Mouse (Mus musculus) stomach, embryonic 15.5 days (tissue): Measurements from ENCODE around the gene D630036H23Rik. TPM values are rescaled to one million over a fixed set of nuclear protein-coding genes. Genes with fewer than 3 reads are reported as not detected.

Source experiments
- ATAC-seq: fragments of 200-750 bp; cut with Nextera tagmentation; 2 replicates; pipeline ENCODE4 v1.8.0; 2017; ENCODE audit warnings: low read depth, moderate number of reproducible peaks, moderate TSS enrichment; ENCODE audit not compliant: insufficient read depth, low FRiP score
- H3K27ac ChIP-seq: fragments of 300-500 bp; sonication (generic); 2 replicates; pipeline ENCODE4 v1.5.1; 2015; ENCODE audit warnings: mild to moderate bottlenecking, inconsistent platforms
- H3K27me3 ChIP-seq: fragments of 300-500 bp; sonication (generic); replicated peaks from 2 replicates; pipeline ENCODE4 v1.6.1; 2015; ENCODE audit warnings: inconsistent platforms
- H3K36me3 ChIP-seq: fragments of 300-500 bp; sonication (generic); 2 replicates; pipeline ENCODE4 v1.6.1; 2015; ENCODE audit warnings: inconsistent platforms
- H3K4me1 ChIP-seq: fragments of 300-500 bp; sonication (generic); 2 replicates; pipeline ENCODE4 v1.6.1; 2015; ENCODE audit warnings: inconsistent platforms
- H3K4me2 ChIP-seq: fragments of 300-500 bp; sonication (generic); 2 replicates; pipeline ENCODE4 v1.6.1; 2015; ENCODE audit warnings: mild to moderate bottlenecking, inconsistent platforms
- H3K4me3 ChIP-seq: fragments of 300-500 bp; sonication (generic); replicated peaks from 2 replicates; pipeline ENCODE4 v1.5.1; 2015; ENCODE audit warnings: inconsistent platforms
- H3K9ac ChIP-seq: fragments of 300-500 bp; sonication (generic); 2 replicates; pipeline ENCODE4 v1.6.1; 2015; ENCODE audit warnings: inconsistent platforms
- H3K9me3 ChIP-seq: fragments of 300-500 bp; sonication (generic); 2 replicates; pipeline ENCODE4 v1.6.1; 2016; ENCODE audit warnings: inconsistent platforms
- WGBS: fragments of 180-500 bp; shearing (Covaris S2); methylation state at CpG from one replicate; pipeline ENCODE4 v1.1.7; 2015; 5-methylcytosine and 5-hydroxymethylcytosine counted together
- polyA plus RNA-seq: library from polyadenylated mRNA; unstranded; fragments of >200 nt; fragmentation: Nextera tagmentation; extraction: Ambion mirVana; gene quantifications from 2 replicates; pipeline ENCODE4 v1.2.1, GENCODE M21; 2015

D630036H23Rik gene
- polyA plus RNA-seq, 1 experiment from 2014 or later: 2.1 TPM

- Histone ChIP-seq H3K9me3 (no peaks in the 10 kb centered on the region), H3K4me2 (no peak overlapping the region), H3K9ac (no peak overlapping the region), H3K4me1 (no peaks in the 10 kb centered on the region), H3K4me3 (no peak overlapping the region), H3K27ac (no peak overlapping the region), H3K36me3 (no peaks in the 10 kb centered on the region), H3K27me3 (no peaks in the 10 kb centered on the region)
- 77% methylated on average over 4 of the region's 4 CpGs for WGBS
- peak; percentile 50; the same call in 1 of the 2 replicates for ATAC-seq
Measured at GRCm38 (mm10) chr12:36364013-36364412, 18.0 kb downstream of the D630036H23Rik start.

GRCm38 (mm10) chr12:36360693-36361092, 21.3 kb downstream of the D630036H23Rik start:
- WGBS: 87% methylated on average over 5 of the region's 5 CpGs
- Histone ChIP-seq H3K9ac (no peak overlapping the region), H3K27ac (no peak overlapping the region), H3K36me3 (no peaks in the 10 kb centered on the region), H3K4me3 (no peak overlapping the region), H3K4me1 (no peaks in the 10 kb centered on the region), H3K4me2 (no peak overlapping the region), H3K27me3 (no peaks in the 10 kb centered on the region), H3K9me3 (no peaks in the 10 kb centered on the region)
- ATAC-seq: no peak

DNA sequence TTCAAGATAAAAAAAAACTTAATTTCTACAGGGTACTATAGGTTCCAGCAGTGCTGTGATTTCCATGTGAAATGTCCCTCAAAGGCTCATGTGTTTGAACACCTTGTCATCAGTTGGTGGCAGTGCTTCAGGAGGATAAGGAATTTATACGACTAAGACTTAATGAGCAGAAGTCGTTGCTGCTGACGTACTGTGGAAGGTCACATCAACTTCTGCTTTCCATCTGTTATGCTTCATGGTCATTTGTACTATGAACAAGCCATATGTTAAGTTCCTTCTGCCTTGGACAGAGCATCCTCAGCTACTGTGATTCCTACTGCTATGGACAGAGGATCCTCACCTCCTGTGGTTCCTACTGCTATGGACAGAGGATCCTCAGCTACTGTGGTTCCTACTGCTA, 21.9 kb downstream of the D630036H23Rik start:
- no peaks in the 10 kb centered on the region for H3K4me1 ChIP-seq
- no peak overlapping the region for H3K4me3 ChIP-seq
- no peaks in the 10 kb centered on the region for H3K36me3 ChIP-seq
- no peak overlapping the region for H3K27ac ChIP-seq
- whole genome bisulfite sequencing: 83% methylated on average over 3 of the region's 3 CpGs
- no peaks in the 10 kb centered on the region for H3K27me3 ChIP-seq
- no peaks in the 10 kb centered on the region for H3K9me3 ChIP-seq
- H3K9ac ChIP-seq: no peak overlapping the region
- no peak for ATAC-seq
- no peak overlapping the region for H3K4me2 ChIP-seq

- no peak overlapping the region for H3K27ac ChIP-seq
- ATAC-seq: no peak
- 67% methylated on average over 4 of the region's 4 CpGs for WGBS
Measured at GRCm38 (mm10) chr12:36344131-36344530, 37.9 kb downstream of the D630036H23Rik start.

DNA sequence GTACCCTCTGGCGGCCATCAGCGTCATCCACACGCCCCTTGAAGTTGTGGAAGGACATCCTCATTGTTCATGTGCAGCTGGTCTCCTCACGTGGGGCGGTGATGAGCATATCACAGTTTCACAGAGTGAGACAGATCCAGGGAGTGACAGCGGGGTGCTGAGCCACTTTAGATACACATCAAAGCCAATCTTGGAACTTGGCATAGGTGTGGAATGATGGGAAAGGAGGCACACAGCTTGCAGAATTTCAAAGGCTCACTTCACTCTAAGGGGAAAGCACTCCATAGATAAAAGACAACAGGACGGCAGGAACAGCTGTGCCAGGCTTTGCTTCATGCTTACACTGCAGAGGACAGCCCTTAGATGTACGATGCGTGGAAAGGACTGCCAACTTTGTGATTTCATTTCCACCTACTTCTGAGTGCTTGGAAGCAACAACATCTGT, 48.1 kb downstream of the D630036H23Rik start:
- H3K27me3 ChIP-seq: no peaks in the 10 kb centered on the region
- H3K36me3 ChIP-seq: no peaks in the 10 kb centered on the region
- H3K4me1 ChIP-seq: no peaks in the 10 kb centered on the region
- no peak for ATAC-seq
- H3K27ac ChIP-seq: no peak overlapping the region
- no peak overlapping the region for H3K4me2 ChIP-seq
- WGBS: 68% methylated on average over 9 of the region's 9 CpGs
- H3K9me3 ChIP-seq: no peaks in the 10 kb centered on the region
- H3K4me3 ChIP-seq: no peak overlapping the region
- no peak overlapping the region for H3K9ac ChIP-seq

More at GRCm38 (mm10) chr12:36344131-36344530, 37.9 kb downstream of the D630036H23Rik start:
- Histone ChIP-seq H3K9me3 (no peaks in the 10 kb centered on the region), H3K36me3 (no peaks in the 10 kb centered on the region), H3K27me3 (no peaks in the 10 kb centered on the region), H3K9ac (no peak overlapping the region), H3K4me1 (no peaks in the 10 kb centered on the region), H3K4me3 (no peak overlapping the region), H3K4me2 (no peak overlapping the region)

GRCm38 (mm10) chr12:36332676-36333075, 49.3 kb downstream of the D630036H23Rik start:
- Histone ChIP-seq H3K36me3 (no peaks in the 10 kb centered on the region), H3K4me2 (no peak overlapping the region), H3K9ac (no peak overlapping the region), H3K4me3 (no peak overlapping the region), H3K27ac (no peak overlapping the region), H3K9me3 (no peaks in the 10 kb centered on the region), H3K4me1 (no peaks in the 10 kb centered on the region), H3K27me3 (no peaks in the 10 kb centered on the region)
- WGBS: 86% methylated on average over 1 of the region's 1 CpGs
- no peak for ATAC-seq

Other genes starting within 250 kb of the D630036H23Rik start
- gene Ankmy2, start 225.1 kb downstream of the D630036H23Rik start, polyA plus RNA-seq: 41.3 and 42.4 TPM in 2 replicates
- 179 and 201 TPM in 2 replicates for gene Bzw2, start 224.1 kb downstream of the D630036H23Rik start, polyA plus RNA-seq
- not detected in 2 replicates for gene Lrrc72, start 128.8 kb downstream of the D630036H23Rik start, polyA plus RNA-seq
- 9.2 and 9.5 TPM in 2 replicates for gene Sostdc1, start 68.0 kb downstream of the D630036H23Rik start, polyA plus RNA-seq
- 10.9 and 11.5 TPM in 2 replicates for gene Ispd, start 731 bp downstream of the D630036H23Rik start, polyA plus RNA-seq